Mouse (Mus musculus) liver, postnatal 0 days (tissue): Measurements from ENCODE around the gene Sh2b3. TPM values are rescaled to one million over a fixed set of nuclear protein-coding genes. Genes with fewer than 3 reads are reported as not detected.

ENCODE experiments used
- ATAC-seq: fragments of 200-750 bp; cut with Nextera tagmentation; 2 replicates; pipeline ENCODE4 v1.8.0; 2017; ENCODE audit warnings: mild to moderate bottlenecking, moderate library complexity
- DNase-seq: peaks from one replicate; pipeline ENCODE4 v3.0.0-alpha.2; 2016
- H3K27ac ChIP-seq: fragments of 300-500 bp; sonication (generic); 2 replicates; pipeline ENCODE4 v1.5.1; 2014; ENCODE audit warnings: antibody characterized with exemption, moderate library complexity, mild to moderate bottlenecking, low read depth
- H3K27me3 ChIP-seq: fragments of 300-500 bp; sonication (generic); 2 replicates; pipeline ENCODE4 v1.6.1; 2014; ENCODE audit warnings: low read length, control low read depth, mixed read lengths; ENCODE audit not compliant: insufficient read depth
- H3K36me3 ChIP-seq: fragments of 300-500 bp; sonication (generic); replicated peaks from 2 replicates; pipeline ENCODE4 v1.6.1; 2014; ENCODE audit warnings: mild to moderate bottlenecking, control low read depth, low read length, moderate library complexity, mixed read lengths; ENCODE audit not compliant: insufficient read depth
- H3K4me1 ChIP-seq: fragments of 300-500 bp; sonication (generic); 2 replicates; pipeline ENCODE4 v1.6.1; 2014; ENCODE audit warnings: antibody characterized with exemption, mild to moderate bottlenecking, control low read depth; ENCODE audit not compliant: insufficient read depth
- H3K4me2 ChIP-seq: fragments of 300-500 bp; sonication (generic); 2 replicates; pipeline ENCODE4 v1.6.1; 2014; ENCODE audit warnings: low read depth, mild to moderate bottlenecking, low read length, moderate library complexity, mixed read lengths
- H3K4me3 ChIP-seq: fragments of 300-500 bp; sonication (generic); 2 replicates; pipeline ENCODE4 v1.5.1; 2014; ENCODE audit warnings: low read depth, low read length
- H3K9ac ChIP-seq: fragments of 300-500 bp; sonication (generic); replicated peaks from 2 replicates; pipeline ENCODE4 v1.6.1; 2014; ENCODE audit warnings: mild to moderate bottlenecking, moderate library complexity
- H3K9me3 ChIP-seq: fragments of 300-500 bp; sonication (generic); 2 replicates; pipeline ENCODE4 v1.6.1; 2016; ENCODE audit warnings: mild to moderate bottlenecking, control low read depth, low read length, mixed read lengths
- CTCF ChIP-seq: sonication (generic); IDR thresholded peaks from 2 replicates; pipeline ENCODE4 v1.5.1; 2016; ENCODE audit warnings: antibody characterized with exemption, low read depth
- EP300 ChIP-seq: IDR thresholded peaks from 2 replicates; pipeline ENCODE4 v1.6.1; 2016; ENCODE audit warnings: antibody characterized with exemption, low read depth, mild to moderate bottlenecking
- WGBS: fragments of 180-500 bp; shearing (Covaris S2); extraction: QIAGEN DNeasy Blood & Tissue Kit; methylation state at CpG from one replicate; pipeline ENCODE4 v1.1.7; 2014; ENCODE audit not compliant: insufficient replicate concordance; 5-methylcytosine and 5-hydroxymethylcytosine counted together
- polyA plus RNA-seq: library from polyadenylated mRNA; unstranded; fragments of >200 nt; fragmentation: Nextera tagmentation; extraction: Ambion mirVana; gene quantifications from 2 replicates; pipeline ENCODE4 v1.2.1, GENCODE M21; 2015

Sh2b3 gene
- polyA plus RNA-seq, result 9.0 and 9.1 TPM in 2 replicates

- Histone ChIP-seq H3K27me3 (no peaks in the 10 kb centered on the region), H3K9ac (peak within 1 kb of the TSS; percentile 97), H3K9me3 (no peaks in the 10 kb centered on the region), H3K36me3 (no peaks in the 10 kb centered on the region), H3K4me1 (peaks cover 58% of the 10 kb centered on the region), H3K27ac (peak within 1 kb of the TSS; percentile 100), H3K4me2 (peak within 1 kb of the TSS; percentile 92), H3K4me3 (peak within 1 kb of the TSS; percentile 90)
- under 1% methylated on average over 34 of the region's 35 CpGs for WGBS
- TF ChIP-seq EP300 (no peak), CTCF (peak; percentile 16)
- DNase-seq (peak; percentile 63), ATAC-seq (peak; percentile 1; the same call in 1 of the 2 replicates)
Observed at GRCm38 (mm10) chr5:121837441-121838340, at the start of gene Sh2b3. Sh2b3 (minus strand) TSS chr5:121837646.

- WGBS, result 72% methylated on average over 8 of the region's 8 CpGs
- H3K27me3 ChIP-seq, result no peaks in the 10 kb centered on the region
- H3K4me3 ChIP-seq, result no peak overlapping the region
- no peak overlapping the region for H3K27ac ChIP-seq
- H3K9ac ChIP-seq, result no peak overlapping the region
- DNase-seq (no peak), ATAC-seq (no peak)
- 0 out of 2 replicates have a peak, but pooled peaks cover 6% of the 10 kb centered on the region for H3K36me3 ChIP-seq
- peaks cover 3% of the 10 kb centered on the region; the same call in 1 of the 2 replicates for H3K9me3 ChIP-seq
- no peak for TF ChIP-seq EP300
- no peak for TF ChIP-seq CTCF
- no peak overlapping the region for H3K4me2 ChIP-seq
- H3K4me1 ChIP-seq, result no peaks in the 10 kb centered on the region
Observed at GRCm38 (mm10) chr5:121883356-121883755, 45.9 kb upstream of the Sh2b3 start.

GRCm38 (mm10) chr5:121879211-121879610 lies 41.8 kb upstream of the Sh2b3 start:
- no peak overlapping the region for H3K4me3 ChIP-seq
- WGBS, result 58% methylated on average over 6 of the region's 6 CpGs
- TF ChIP-seq CTCF, result peak; percentile 74
- no peak for TF ChIP-seq EP300
- no peak overlapping the region for H3K9ac ChIP-seq
- H3K36me3 ChIP-seq, result 0 out of 2 replicates have a peak, but pooled peaks cover 6% of the 10 kb centered on the region
- peak; percentile 58 for DNase-seq
- H3K27ac ChIP-seq, result no peak overlapping the region
- ATAC-seq, result no peak
- no peaks in the 10 kb centered on the region for H3K9me3 ChIP-seq
- H3K27me3 ChIP-seq, result no peaks in the 10 kb centered on the region
- no peaks in the 10 kb centered on the region for H3K4me1 ChIP-seq
- no peak overlapping the region for H3K4me2 ChIP-seq

- H3K4me2 ChIP-seq, result no peak overlapping the region
- H3K4me3 ChIP-seq, result no peak overlapping the region
- DNase-seq, result no peak
- H3K9ac ChIP-seq, result no peak overlapping the region
- H3K36me3 ChIP-seq, result 0 out of 2 replicates have a peak, but pooled peaks cover 6% of the 10 kb centered on the region
- H3K27me3 ChIP-seq, result no peaks in the 10 kb centered on the region
- H3K27ac ChIP-seq, result no peak overlapping the region
- WGBS, result 81% methylated on average over 17 of the region's 17 CpGs
- ATAC-seq, result no peak
- no peaks in the 10 kb centered on the region for H3K9me3 ChIP-seq
- H3K4me1 ChIP-seq, result no peaks in the 10 kb centered on the region
- no peak for TF ChIP-seq EP300
- TF ChIP-seq CTCF, result no peak
Observed at GRCm38 (mm10) chr5:121878703-121879102, 41.3 kb upstream of the Sh2b3 start.

- Histone ChIP-seq H3K36me3 (0 out of 2 replicates have a peak, but pooled peaks cover 3% of the 10 kb centered on the region), H3K27me3 (no peaks in the 10 kb centered on the region), H3K9me3 (no peaks in the 10 kb centered on the region), H3K9ac (no peak overlapping the region), H3K4me2 (no peak overlapping the region), H3K4me3 (no peak overlapping the region), H3K4me1 (no peaks in the 10 kb centered on the region), H3K27ac (no peak overlapping the region)
- ATAC-seq (no peak), DNase-seq (no peak)
- TF ChIP-seq CTCF (no peak), EP300 (no peak)
- WGBS, result 80% methylated on average over 12 of the region's 12 CpGs
Observed at GRCm38 (mm10) chr5:121876901-121877300, 39.5 kb upstream of the Sh2b3 start.

- TF ChIP-seq EP300 (no peak), CTCF (no peak)
- Histone ChIP-seq H3K27me3 (no peaks in the 10 kb centered on the region), H3K9me3 (no peaks in the 10 kb centered on the region), H3K4me3 (no peak overlapping the region), H3K36me3 (0 out of 2 replicates have a peak, but pooled peaks cover 3% of the 10 kb centered on the region), H3K9ac (no peak overlapping the region), H3K27ac (no peak overlapping the region), H3K4me2 (no peak overlapping the region), H3K4me1 (no peaks in the 10 kb centered on the region)
- DNase-seq (no peak), ATAC-seq (no peak)
- WGBS, result 85% methylated on average over 12 of the region's 12 CpGs
Observed at GRCm38 (mm10) chr5:121875041-121875440, 37.6 kb upstream of the Sh2b3 start.
